Comparison of ENCODE assay signal across 8 mouse cellular contexts in the genomic region with DNA sequence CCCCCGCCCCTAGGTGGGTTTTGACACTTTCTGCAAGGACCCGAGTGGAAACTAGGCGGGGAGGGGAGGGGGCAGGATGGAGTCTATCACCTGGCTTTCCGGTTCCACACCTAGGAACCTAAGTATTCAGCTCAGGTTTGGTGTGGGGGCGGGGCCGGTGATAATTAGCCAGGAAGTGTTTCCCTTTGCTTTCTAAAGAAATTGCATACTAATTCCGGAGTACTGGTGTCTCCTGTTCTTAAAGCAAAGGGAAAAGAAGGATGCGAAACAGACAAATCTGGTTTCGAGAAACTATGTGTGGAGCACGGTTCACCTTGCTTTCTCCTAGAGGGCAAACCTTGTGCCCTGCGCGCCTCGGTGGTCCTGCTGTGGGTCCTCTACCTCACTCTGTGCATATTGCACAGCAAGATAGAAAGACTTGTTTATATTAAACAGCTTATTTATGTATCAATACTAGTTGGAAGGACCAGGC. TPM values are rescaled to one million over a fixed set of nuclear protein-coding genes. Genes with fewer than 3 reads are reported as not detected.
DNase-seq lines count a peak whose midpoint lies in the region; ATAC-seq and TF ChIP-seq lines count a peak whose summit lies in the region.

No protein-coding gene starts in this region.

- no peaks in the 10 kb centered on the region for H3K9me3 ChIP-seq in hindbrain, embryonic 14.5 days (ENCODE audit: control insufficient read depth, low read length)
- H3K9me3 ChIP-seq in liver, embryonic 14.5 days (ENCODE audit: control insufficient read depth, low read length) = no peaks in the 10 kb centered on the region
- no peaks in the 10 kb centered on the region for H3K9me3 ChIP-seq in stomach, embryonic 14.5 days (ENCODE audit: control insufficient read depth, low read depth, low read length)

- no peak for TF ChIP-seq CTCF in liver, embryonic 14.5 days (IDR thresholded peaks at IDR 0.05; ENCODE audit: low read depth)

- peaks cover 17% of the 10 kb centered on the region for H3K4me1 ChIP-seq in hindbrain, embryonic 14.5 days (replicated peaks; ENCODE audit: control insufficient read depth, insufficient read depth, low read length)
- H3K4me1 ChIP-seq in liver, embryonic 14.5 days (replicated peaks; ENCODE audit: control insufficient read depth in 2 of 2, insufficient read depth in 2 of 2, low read length in 1 of 2) = no peaks in the 10 kb centered on the region
- peaks cover 11% of the 10 kb centered on the region for H3K4me1 ChIP-seq in stomach, embryonic 14.5 days (ENCODE audit: control insufficient read depth, insufficient read depth, low read length)

- H3K4me3 ChIP-seq in hindbrain, embryonic 14.5 days (replicated peaks; ENCODE audit: low read length) = peak overlapping the region; percentile 58
- peak overlapping the region in 1 of 2 experiments; percentile 20; a peak in 2 of 4 replicates for H3K4me3 ChIP-seq in liver, embryonic 14.5 days (ENCODE audit: insufficient read depth in 1 of 2, low read depth in 2 of 2, low read length in 2 of 2)
- H3K4me3 ChIP-seq in stomach, embryonic 14.5 days (ENCODE audit: low read depth, low read length) = peak overlapping the region; percentile 44

- H3K27me3 ChIP-seq in hindbrain, embryonic 14.5 days (ENCODE audit: control insufficient read depth, insufficient read depth, low read length) = peaks cover 68% of the 10 kb centered on the region
- peaks cover 60% of the 10 kb centered on the region for H3K27me3 ChIP-seq in liver, embryonic 14.5 days (ENCODE audit: control insufficient read depth, insufficient read depth, low read length)
- H3K27me3 ChIP-seq in stomach, embryonic 14.5 days (ENCODE audit: control insufficient read depth, insufficient read depth, low read length) = peaks cover 32% of the 10 kb centered on the region

- H3K36me3 ChIP-seq in hindbrain, embryonic 14.5 days (replicated peaks; ENCODE audit: control insufficient read depth, insufficient read depth) = no peaks in the 10 kb centered on the region
- H3K36me3 ChIP-seq in liver, embryonic 14.5 days (replicated peaks; ENCODE audit: control insufficient read depth, insufficient read depth, low read depth) = no peaks in the 10 kb centered on the region
- no peaks in the 10 kb centered on the region for H3K36me3 ChIP-seq in stomach, embryonic 14.5 days (ENCODE audit: control insufficient read depth, insufficient read depth, low read length)

- H3K4me2 ChIP-seq in hindbrain, embryonic 14.5 days (replicated peaks) = peak overlapping the region; percentile 94
- peak overlapping the region; percentile 52 for H3K4me2 ChIP-seq in liver, embryonic 14.5 days (ENCODE audit: low read depth)
- peak overlapping the region; percentile 70 for H3K4me2 ChIP-seq in stomach, embryonic 14.5 days (replicated peaks; ENCODE audit: low read depth, low read length)

- DNase-seq in thymus, postnatal 4 days = peak; percentile 47
- DNase-seq in thymus, postnatal 25 days = no peak
- DNase-seq in hindbrain, embryonic 14.5 days (ENCODE audit: low spot score) = no peak
- DNase-seq in liver, embryonic 14.5 days (ENCODE audit: low read depth in 3 of 3, low spot score in 3 of 3) = no peak
- DNase-seq in gastrocnemius, postnatal 4 days (ENCODE audit: low spot score in 2 of 2) = no peak
- no peak for DNase-seq in ovary, postnatal 14 days (ENCODE audit: low spot score)
- no peak for DNase-seq in gastrocnemius, adult 18-20 months (ENCODE audit: low spot score)

- no peak overlapping the region for H3K9ac ChIP-seq in hindbrain, embryonic 14.5 days
- no peak overlapping the region for H3K9ac ChIP-seq in liver, embryonic 14.5 days (replicated peaks)
- H3K9ac ChIP-seq in stomach, embryonic 14.5 days (replicated peaks; ENCODE audit: low read depth, low read length) = 0 out of 2 replicates have a peak overlapping the region, but pooled peaks have one; percentile 14

- WGBS in hindbrain, embryonic 14.5 days = 8% methylated on average over 12 of the region's 13 CpGs
- 4% methylated on average over 13 of the region's 13 CpGs for WGBS in liver, embryonic 14.5 days (ENCODE audit: insufficient replicate concordance)
- WGBS in stomach, embryonic 14.5 days = 8% methylated on average over 13 of the region's 13 CpGs

- TF ChIP-seq EP300 in liver, embryonic 14.5 days (IDR thresholded peaks at IDR 0.05; ENCODE audit: low read depth) = no peak

- no peak overlapping the region for H3K27ac ChIP-seq in hindbrain, embryonic 14.5 days
- H3K27ac ChIP-seq in liver, embryonic 14.5 days = no peak overlapping the region
- no peak overlapping the region for H3K27ac ChIP-seq in stomach, embryonic 14.5 days (ENCODE audit: low read length)

- ATAC-seq in hindbrain, embryonic 14.5 days (ENCODE audit: low FRiP score) = no peak
- no peak for ATAC-seq in liver, embryonic 14.5 days (ENCODE audit: insufficient read depth)
- no peak for ATAC-seq in stomach, embryonic 14.5 days (ENCODE audit: insufficient number of reproducible peaks, insufficient read depth, low FRiP score, low read depth)

RNA-seq across cellular contexts. Expression of a gene that starts 2.2 kb away (rescaled TPM):
- polyA plus RNA-seq in hindbrain, embryonic 14.5 days (2014; fragmentation: Nextera tagmentation; extraction: Ambion mirVana) = 1.4 and 1.8 TPM in 2 replicates
- polyA plus RNA-seq in liver, embryonic 14.5 days (2012; rRNA removed) = 0.26 and 0.30 TPM in 2 replicates
- 0.20 and 0.29 TPM in 2 replicates for polyA plus RNA-seq in liver, embryonic 14.5 days (2014; fragmentation: Nextera tagmentation; extraction: Ambion mirVana)
- 1.2 and 1.3 TPM in 2 replicates for polyA plus RNA-seq in stomach, embryonic 14.5 days (2014; fragmentation: Nextera tagmentation; extraction: Ambion mirVana)
- 1 to 10 TPM; 1.4 to 1.9 TPM for total RNA-seq in gastrocnemius, postnatal 4 days (2021)
- not detected for total RNA-seq in gastrocnemius, adult 18-20 months (2021)
